Mouse (Mus musculus): ENCODE measurements around the gene Lsamp. TPM values are rescaled to one million over a fixed set of nuclear protein-coding genes. Genes with fewer than 3 reads are reported as not detected.

Gene Lsamp
- polyA plus RNA-seq, 1 experiment, result 0.04 TPM

DNA sequence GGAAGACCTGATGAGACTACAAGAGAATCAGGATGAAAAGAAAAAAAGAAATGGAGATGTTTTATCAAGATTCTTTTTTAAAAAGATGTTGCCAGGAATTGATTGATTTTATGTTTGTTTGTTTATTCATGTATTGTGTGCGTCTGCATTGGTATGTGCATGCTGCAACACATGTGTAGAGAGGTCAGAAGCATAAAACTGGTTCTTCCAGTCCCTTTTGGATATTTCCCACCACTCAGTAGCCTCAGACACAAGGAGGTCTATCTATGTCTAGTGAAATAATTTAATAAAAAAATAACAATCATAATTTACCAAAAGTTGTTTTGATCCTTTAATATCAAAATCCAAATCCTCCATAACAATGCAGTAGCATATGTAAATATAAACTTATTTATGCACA, 1400.1 kb downstream of the Lsamp start:
- 79% methylated on average over 1 of the region's 1 CpGs for WGBS
- TF ChIP-seq CTCF (IDR thresholded peaks at IDR 0.05; ENCODE audit: extremely low read depth, insufficient read depth, insufficient read length, insufficient replicate concordance) (no peak), POLR2A (IDR thresholded peaks at IDR 0.05; ENCODE audit: low read depth, low read length) (no peak)
- Histone ChIP-seq H3K27ac (ENCODE audit: insufficient read depth, low read length) (no peak overlapping the region), H3K4me1 (ENCODE audit: control insufficient read depth, insufficient read depth, insufficient read length) (no peaks in the 10 kb centered on the region), H3K36me3 (ENCODE audit: control insufficient read depth, insufficient read depth, low read length) (no peaks in the 10 kb centered on the region), H3K4me3 (ENCODE audit: extremely low read depth, insufficient read depth, insufficient read length) (no peak overlapping the region), H3K27me3 (ENCODE audit: control insufficient read depth, insufficient read depth, low read length) (no peaks in the 10 kb centered on the region)
- DNase-seq (ENCODE audit: low read depth in 1 of 2, low spot score in 2 of 2), result no peak

DNA sequence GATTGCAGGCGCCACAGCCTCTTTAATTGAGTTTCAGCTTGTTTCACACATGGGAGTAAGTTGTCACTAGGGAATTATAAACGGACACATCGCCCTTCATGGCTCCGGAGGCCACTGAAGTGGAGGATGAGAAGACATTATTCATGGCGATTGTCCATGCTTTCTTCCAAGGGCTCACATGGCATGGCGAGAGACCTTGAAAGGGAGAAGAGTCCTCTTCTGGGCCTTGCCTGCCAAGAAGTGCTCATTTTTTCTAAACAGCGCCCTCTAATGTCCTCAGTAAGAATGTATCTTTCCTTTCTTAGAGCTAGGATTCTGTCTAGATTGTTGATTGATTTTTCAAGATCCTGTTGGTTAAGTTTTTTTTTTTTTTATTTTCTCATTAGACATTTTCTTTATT, 1424.7 kb downstream of the Lsamp start:
- DNase-seq (ENCODE audit: low read depth in 1 of 2, low spot score in 2 of 2), result no peak
- Histone ChIP-seq H3K4me1 (ENCODE audit: control insufficient read depth, insufficient read depth, insufficient read length) (no peaks in the 10 kb centered on the region), H3K27me3 (ENCODE audit: control insufficient read depth, insufficient read depth, low read length) (no peaks in the 10 kb centered on the region), H3K4me3 (ENCODE audit: extremely low read depth, insufficient read depth, insufficient read length) (no peak overlapping the region), H3K36me3 (ENCODE audit: control insufficient read depth, insufficient read depth, low read length) (no peaks in the 10 kb centered on the region), H3K27ac (ENCODE audit: insufficient read depth, low read length) (no peak overlapping the region)
- WGBS, result 64% methylated on average over 7 of the region's 7 CpGs
- TF ChIP-seq CTCF (IDR thresholded peaks at IDR 0.05; ENCODE audit: extremely low read depth, insufficient read depth, insufficient read length, insufficient replicate concordance) (no peak), POLR2A (IDR thresholded peaks at IDR 0.05; ENCODE audit: low read depth, low read length) (no peak)

- WGBS, result 74% methylated on average over 3 of the region's 3 CpGs
- H3K27me3 ChIP-seq (ENCODE audit: control insufficient read depth, insufficient read depth, low read length), result no peaks in the 10 kb centered on the region
- no peaks in the 10 kb centered on the region for H3K36me3 ChIP-seq (ENCODE audit: control insufficient read depth, insufficient read depth, low read length)
- no peaks in the 10 kb centered on the region for H3K4me1 ChIP-seq (ENCODE audit: control insufficient read depth, insufficient read depth, insufficient read length)
- TF ChIP-seq CTCF (IDR thresholded peaks at IDR 0.05; ENCODE audit: extremely low read depth, insufficient read depth, insufficient read length, insufficient replicate concordance) (no peak), POLR2A (IDR thresholded peaks at IDR 0.05; ENCODE audit: low read depth, low read length) (no peak)
- H3K27ac ChIP-seq (ENCODE audit: insufficient read depth, low read length), result no peak overlapping the region
- DNase-seq (ENCODE audit: low read depth in 1 of 2, low spot score in 2 of 2), result no peak
- no peak overlapping the region for H3K4me3 ChIP-seq (ENCODE audit: extremely low read depth, insufficient read depth, insufficient read length)
These were observed 1426.5 kb downstream of the Lsamp start for GRCm38 (mm10) chr16:41410671-41411070.

DNA sequence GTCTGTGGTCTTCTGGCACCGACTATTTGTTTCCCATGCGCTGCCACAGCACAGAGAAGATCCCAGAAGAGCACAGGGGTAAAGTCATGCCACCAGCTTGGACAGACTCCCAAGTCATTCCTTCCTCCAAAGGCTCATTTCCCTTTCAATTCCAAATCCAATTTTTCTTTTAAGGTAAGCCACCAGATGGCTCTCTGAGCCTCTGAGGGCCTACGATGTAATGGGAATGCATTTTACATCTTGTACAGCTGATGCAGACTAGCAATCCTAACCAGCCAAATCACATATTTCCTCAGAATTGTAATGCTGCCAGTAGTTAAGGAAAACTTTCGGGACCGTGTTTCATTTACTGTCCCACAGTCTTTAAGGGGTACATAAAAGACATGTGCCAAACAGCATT, 1433.2 kb downstream of the Lsamp start:
- Histone ChIP-seq H3K4me3 (ENCODE audit: extremely low read depth, insufficient read depth, insufficient read length) (no peak overlapping the region), H3K27ac (ENCODE audit: insufficient read depth, low read length) (no peak overlapping the region), H3K36me3 (ENCODE audit: control insufficient read depth, insufficient read depth, low read length) (no peaks in the 10 kb centered on the region), H3K4me1 (ENCODE audit: control insufficient read depth, insufficient read depth, insufficient read length) (no peaks in the 10 kb centered on the region), H3K27me3 (ENCODE audit: control insufficient read depth, insufficient read depth, low read length) (no peaks in the 10 kb centered on the region)
- WGBS, result 83% methylated on average over 5 of the region's 5 CpGs
- no peak for DNase-seq (ENCODE audit: low read depth in 1 of 2, low spot score in 2 of 2)
- TF ChIP-seq CTCF (IDR thresholded peaks at IDR 0.05; ENCODE audit: extremely low read depth, insufficient read depth, insufficient read length, insufficient replicate concordance) (no peak), POLR2A (IDR thresholded peaks at IDR 0.05; ENCODE audit: low read depth, low read length) (no peak)

DNA sequence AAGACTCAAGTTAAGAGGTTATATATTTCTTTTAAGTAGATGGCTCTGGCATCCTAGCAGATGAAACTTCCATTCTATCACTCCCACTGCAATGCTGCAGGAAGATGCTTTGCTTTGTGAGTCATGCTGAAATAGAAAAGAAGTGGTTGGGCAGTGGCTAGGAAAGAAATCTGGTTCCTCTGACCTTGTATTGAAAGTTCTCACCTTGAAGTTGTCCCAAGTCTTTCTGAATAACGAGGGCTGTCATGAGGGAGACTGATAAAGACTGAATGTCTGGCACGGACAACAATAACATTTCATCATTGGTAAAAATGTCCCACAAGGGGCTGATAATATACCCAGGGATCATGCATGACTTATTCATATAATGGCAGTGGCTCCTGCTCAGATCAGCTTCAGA, 1483.2 kb downstream of the Lsamp start:
- Histone ChIP-seq H3K27me3 (ENCODE audit: control insufficient read depth, insufficient read depth, low read length) (no peaks in the 10 kb centered on the region), H3K36me3 (ENCODE audit: control insufficient read depth, insufficient read depth, low read length) (no peaks in the 10 kb centered on the region), H3K4me1 (ENCODE audit: control insufficient read depth, insufficient read depth, insufficient read length) (no peaks in the 10 kb centered on the region), H3K27ac (ENCODE audit: insufficient read depth, low read length) (no peak overlapping the region), H3K4me3 (ENCODE audit: extremely low read depth, insufficient read depth, insufficient read length) (no peak overlapping the region)
- TF ChIP-seq POLR2A (IDR thresholded peaks at IDR 0.05; ENCODE audit: low read depth, low read length), result no peak
- no peak for TF ChIP-seq CTCF (IDR thresholded peaks at IDR 0.05; ENCODE audit: extremely low read depth, insufficient read depth, insufficient read length, insufficient replicate concordance)
- DNase-seq (ENCODE audit: low read depth in 1 of 2, low spot score in 2 of 2), result no peak
- WGBS, result 74% methylated on average over 2 of the region's 2 CpGs

GRCm38 (mm10) chr16:41478694-41479093, 1494.5 kb downstream of the Lsamp start:
- H3K27ac ChIP-seq (ENCODE audit: insufficient read depth, low read length), result no peak overlapping the region
- no peaks in the 10 kb centered on the region for H3K27me3 ChIP-seq (ENCODE audit: control insufficient read depth, insufficient read depth, low read length)
- no peaks in the 10 kb centered on the region for H3K4me1 ChIP-seq (ENCODE audit: control insufficient read depth, insufficient read depth, insufficient read length)
- DNase-seq (ENCODE audit: low read depth in 1 of 2, low spot score in 2 of 2), result no peak
- WGBS, result 89% methylated on average over 5 of the region's 5 CpGs
- no peak overlapping the region for H3K4me3 ChIP-seq (ENCODE audit: extremely low read depth, insufficient read depth, insufficient read length)
- no peaks in the 10 kb centered on the region for H3K36me3 ChIP-seq (ENCODE audit: control insufficient read depth, insufficient read depth, low read length)
- TF ChIP-seq POLR2A (IDR thresholded peaks at IDR 0.05; ENCODE audit: low read depth, low read length) (no peak), CTCF (IDR thresholded peaks at IDR 0.05; ENCODE audit: extremely low read depth, insufficient read depth, insufficient read length, insufficient replicate concordance) (no peak)

- DNase-seq (ENCODE audit: low read depth in 1 of 2, low spot score in 2 of 2), result no peak
- 63% methylated on average over 1 of the region's 1 CpGs for WGBS
- H3K27me3 ChIP-seq (ENCODE audit: control insufficient read depth, insufficient read depth, low read length), result no peaks in the 10 kb centered on the region
- H3K27ac ChIP-seq (ENCODE audit: insufficient read depth, low read length), result no peak overlapping the region
- H3K4me3 ChIP-seq (ENCODE audit: extremely low read depth, insufficient read depth, insufficient read length), result no peak overlapping the region
- no peak for TF ChIP-seq CTCF (IDR thresholded peaks at IDR 0.05; ENCODE audit: extremely low read depth, insufficient read depth, insufficient read length, insufficient replicate concordance)
- no peak for TF ChIP-seq POLR2A (IDR thresholded peaks at IDR 0.05; ENCODE audit: low read depth, low read length)
- no peaks in the 10 kb centered on the region for H3K36me3 ChIP-seq (ENCODE audit: control insufficient read depth, insufficient read depth, low read length)
- no peaks in the 10 kb centered on the region for H3K4me1 ChIP-seq (ENCODE audit: control insufficient read depth, insufficient read depth, insufficient read length)
These were observed 1497.7 kb downstream of the Lsamp start for GRCm38 (mm10) chr16:41481832-41482231.
